Mouse (Mus musculus) MEL (cell line): Measurements from ENCODE around the gene Muc20.

Experiments
- ETS1 ChIP-seq: IDR thresholded peaks from 2 replicates; pipeline ENCODE4 v1.6.1; 2012; ENCODE audit warnings: low read depth, mild to moderate bottlenecking, inconsistent platforms, low read length, improper control_type of control experiment, moderate library complexity
- GATA1 ChIP-seq: IDR thresholded peaks from 2 replicates; pipeline ENCODE4 v1.6.1; 2011; ENCODE audit warnings: low read depth, low read length, improper control_type of control experiment
- KAT2A ChIP-seq: conservative IDR thresholded peaks from 2 replicates; pipeline ENCODE4 v1.6.1; 2012; ENCODE audit warnings: low read depth, low read length, improper control_type of control experiment, inconsistent platforms
- POLR2A ChIP-seq, 2 experiments: IDR thresholded peaks; 2 replicates each; pipeline ENCODE4 v1.6.1; 2011 to 2012; ENCODE audit warnings: low read length in 2 of 2, mild to moderate bottlenecking in 2 of 2, control low read depth in 1 of 2, improper control_type of control experiment in 1 of 2, low read depth in 1 of 2, moderate library complexity in 1 of 2; ENCODE audit not compliant: control insufficient read depth in 1 of 2, insufficient read depth in 1 of 2, poor library complexity in 1 of 2
- UBTF ChIP-seq: IDR thresholded peaks from 2 replicates; pipeline ENCODE4 v1.6.1; 2012; ENCODE audit warnings: low read depth, mild to moderate bottlenecking, inconsistent platforms, low read length, improper control_type of control experiment, moderate library complexity, borderline replicate concordance; ENCODE audit not compliant: insufficient read depth
- USF1 ChIP-seq: IDR thresholded peaks from 2 replicates; pipeline ENCODE4 v1.6.1; 2014; ENCODE audit warnings: low read depth, mild to moderate bottlenecking, inconsistent platforms, low read length, improper control_type of control experiment, moderate library complexity
- USF2 ChIP-seq, 2 experiments: IDR thresholded peaks; 2 replicates each; pipeline ENCODE4 v1.6.1; 2011 to 2012; ENCODE audit warnings: improper control_type of control experiment in 2 of 2, low read length in 2 of 2, borderline replicate concordance in 1 of 2, inconsistent platforms in 1 of 2, low read depth in 1 of 2, mild to moderate bottlenecking in 1 of 2; ENCODE audit not compliant: insufficient read depth in 1 of 2

DNA sequence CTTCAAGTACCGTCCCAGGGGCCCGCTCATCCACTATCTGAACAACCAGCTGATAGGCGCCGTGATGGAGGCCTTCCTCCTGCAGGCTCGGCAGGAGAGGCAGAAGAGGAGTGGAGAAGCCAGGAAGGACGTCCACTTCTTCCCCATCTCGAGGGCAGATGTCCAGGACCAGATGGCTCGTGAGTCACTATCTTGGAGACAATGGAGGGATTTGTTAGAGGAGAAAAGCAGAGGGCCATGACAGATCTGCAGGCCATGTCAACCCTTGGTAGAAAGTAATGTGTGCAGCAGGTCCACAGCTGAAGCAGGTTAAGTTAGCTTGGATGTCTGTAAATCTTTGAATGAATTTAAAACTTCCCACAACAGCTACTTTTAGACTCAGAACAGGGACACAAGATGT is 18.3 kb downstream of the Muc20 start:
- TF ChIP-seq KAT2A = no peak
- TF ChIP-seq GATA1 = no peak
- TF ChIP-seq UBTF = no peak
- TF ChIP-seq ETS1 = no peak
- no peak for TF ChIP-seq USF2 (IDR thresholded peaks at IDR 0.05; ENCODE audit: borderline replicate concordance in 1 of 2, insufficient read depth in 1 of 2, low read depth in 1 of 2, low read length in 2 of 2)
- no peak for TF ChIP-seq USF1
- TF ChIP-seq POLR2A (IDR thresholded peaks at IDR 0.05; ENCODE audit: control insufficient read depth in 1 of 2, insufficient read depth in 1 of 2, low read depth in 1 of 2, low read length in 2 of 2, poor library complexity in 1 of 2) = no peak
